Mouse (Mus musculus) embryonic facial prominence, embryonic 15.5 days (tissue): ENCODE measurements around the gene Klk4. TPM values are rescaled to one million over a fixed set of nuclear protein-coding genes. Genes with fewer than 3 reads are reported as not detected.
A peak's percentile ranks its signal among the peaks of the same experiment; 100 is the strongest.

Source experiments
- ATAC-seq: fragments of 200-750 bp; cut with Nextera tagmentation; 2 replicates; pipeline ENCODE4 v1.8.0; 2017; ENCODE audit warnings: low read depth, moderate TSS enrichment; ENCODE audit not compliant: insufficient number of reproducible peaks, low FRiP score, low TSS enrichment
- H3K27ac ChIP-seq: fragments of 300-500 bp; sonication (generic); replicated peaks from 2 replicates; pipeline ENCODE4 v1.5.1; 2015; ENCODE audit warnings: mild to moderate bottlenecking, inconsistent platforms
- H3K27me3 ChIP-seq: fragments of 300-500 bp; sonication (generic); 2 replicates; pipeline ENCODE4 v1.6.1; 2015; ENCODE audit warnings: inconsistent platforms
- H3K36me3 ChIP-seq: fragments of 300-500 bp; sonication (generic); 2 replicates; pipeline ENCODE4 v1.6.1; 2015; ENCODE audit warnings: mild to moderate bottlenecking, inconsistent platforms
- H3K4me1 ChIP-seq: fragments of 300-500 bp; sonication (generic); 2 replicates; pipeline ENCODE4 v1.6.1; 2015; ENCODE audit warnings: inconsistent platforms
- H3K4me2 ChIP-seq: fragments of 300-500 bp; sonication (generic); replicated peaks from 2 replicates; pipeline ENCODE4 v1.6.1; 2015; ENCODE audit warnings: mild to moderate bottlenecking, inconsistent platforms
- H3K4me3 ChIP-seq: fragments of 300-500 bp; sonication (generic); replicated peaks from 2 replicates; pipeline ENCODE4 v1.5.1; 2015; ENCODE audit warnings: mild to moderate bottlenecking, inconsistent platforms
- H3K9ac ChIP-seq: fragments of 300-500 bp; sonication (generic); 2 replicates; pipeline ENCODE4 v1.6.1; 2015; ENCODE audit warnings: inconsistent platforms
- H3K9me3 ChIP-seq: fragments of 300-500 bp; sonication (generic); replicated peaks from 2 replicates; pipeline ENCODE4 v1.6.1; 2016; ENCODE audit warnings: inconsistent platforms
- WGBS: fragments of 180-500 bp; shearing (Covaris S2); methylation state at CpG from one replicate; pipeline ENCODE4 v1.1.7; 2015; 5-methylcytosine and 5-hydroxymethylcytosine counted together
- polyA plus RNA-seq: library from polyadenylated mRNA; unstranded; fragments of >200 nt; fragmentation: Nextera tagmentation; extraction: Ambion mirVana; gene quantifications from 2 replicates; pipeline ENCODE4 v1.2.1, GENCODE M21; 2015

Gene Klk4
- polyA plus RNA-seq, 1 experiment from 2014 or later: 0.21 TPM

DNA sequence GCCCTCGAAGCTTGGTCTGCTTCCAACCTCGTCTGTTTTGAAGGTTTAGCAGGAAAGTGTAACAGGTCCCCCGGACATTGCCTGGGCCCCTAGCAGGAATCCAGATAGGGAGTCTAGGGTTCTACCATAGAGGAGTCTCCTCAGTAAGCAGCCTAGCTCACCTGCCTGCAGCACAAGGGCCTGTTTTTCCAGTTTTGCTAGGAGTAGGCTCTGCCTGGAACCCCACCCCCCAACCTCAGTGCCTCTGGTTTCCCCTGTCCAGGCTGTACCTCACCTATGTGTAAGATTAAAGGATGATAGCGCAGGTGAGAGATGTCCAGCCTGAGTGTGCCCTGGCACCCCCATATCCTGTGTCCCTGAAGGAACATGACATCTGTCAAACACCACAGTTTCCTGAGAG lies 4.5 kb upstream of the Klk4 start:
- 58% methylated on average over 4 of the region's 4 CpGs for WGBS
- H3K4me2 ChIP-seq: no peak overlapping the region
- no peaks in the 10 kb centered on the region for H3K36me3 ChIP-seq
- no peak overlapping the region for H3K9ac ChIP-seq
- H3K9me3 ChIP-seq: no peaks in the 10 kb centered on the region
- no peaks in the 10 kb centered on the region for H3K27me3 ChIP-seq
- peak overlapping the region; percentile 59 for H3K27ac ChIP-seq
- H3K4me1 ChIP-seq: peaks cover 5% of the 10 kb centered on the region
- ATAC-seq: peak; percentile 76
- no peak overlapping the region for H3K4me3 ChIP-seq

DNA sequence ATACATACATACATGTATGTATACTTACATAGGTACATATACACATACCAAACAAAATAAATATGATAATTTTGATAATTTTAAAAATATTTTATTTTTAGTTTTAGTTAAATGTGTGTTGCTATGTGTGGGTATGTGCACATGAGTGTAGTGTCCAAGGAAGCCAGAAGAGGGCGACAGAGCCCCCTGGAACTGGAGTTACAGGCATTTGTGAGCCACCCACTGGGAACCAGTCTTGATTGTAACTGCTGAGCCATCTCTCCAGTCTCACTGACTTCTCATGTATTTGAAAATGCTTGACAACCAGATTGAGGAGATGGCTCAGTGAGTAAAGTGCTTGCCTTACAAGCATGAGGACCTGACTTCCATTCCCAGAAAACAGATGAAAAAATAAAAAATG lies 2.7 kb upstream of the Klk4 start:
- Histone ChIP-seq H3K27ac (no peak overlapping the region), H3K27me3 (no peaks in the 10 kb centered on the region; the same call in 1 of the 2 replicates), H3K9ac (no peak overlapping the region), H3K4me3 (no peak overlapping the region), H3K4me2 (no peak overlapping the region), H3K36me3 (no peaks in the 10 kb centered on the region), H3K4me1 (peaks cover 5% of the 10 kb centered on the region), H3K9me3 (no peaks in the 10 kb centered on the region)
- no peak for ATAC-seq
- 32% methylated on average over 1 of the region's 1 CpGs for WGBS

DNA sequence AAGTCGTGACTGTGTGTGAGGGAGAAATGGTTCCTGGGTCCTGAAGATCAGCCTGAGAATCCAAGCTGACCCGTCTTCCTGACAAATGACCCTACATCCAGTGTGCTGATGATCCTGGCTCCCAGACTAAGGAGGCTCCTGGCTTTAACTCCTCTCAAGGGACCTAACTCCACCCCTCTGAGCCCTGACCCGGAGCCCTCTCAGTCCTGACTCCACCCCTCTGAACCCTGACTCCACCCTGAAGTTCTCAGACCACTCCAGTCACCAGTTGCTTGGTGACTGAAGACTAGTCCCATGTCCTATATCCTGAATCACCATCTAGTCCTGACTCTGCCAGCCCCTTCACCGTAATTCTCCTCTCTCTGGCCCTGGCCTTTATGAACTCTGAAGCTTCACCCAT lies 1.4 kb downstream of the Klk4 start:
- H3K9me3 ChIP-seq: no peaks in the 10 kb centered on the region
- no peak for ATAC-seq
- no peak overlapping the region for H3K4me3 ChIP-seq
- no peaks in the 10 kb centered on the region for H3K36me3 ChIP-seq
- no peak overlapping the region for H3K27ac ChIP-seq
- peaks cover 5% of the 10 kb centered on the region for H3K4me1 ChIP-seq
- WGBS: 23% methylated on average over 4 of the region's 4 CpGs
- no peak overlapping the region for H3K9ac ChIP-seq
- no peaks in the 10 kb centered on the region; the same call in 1 of the 2 replicates for H3K27me3 ChIP-seq
- no peak overlapping the region for H3K4me2 ChIP-seq

DNA sequence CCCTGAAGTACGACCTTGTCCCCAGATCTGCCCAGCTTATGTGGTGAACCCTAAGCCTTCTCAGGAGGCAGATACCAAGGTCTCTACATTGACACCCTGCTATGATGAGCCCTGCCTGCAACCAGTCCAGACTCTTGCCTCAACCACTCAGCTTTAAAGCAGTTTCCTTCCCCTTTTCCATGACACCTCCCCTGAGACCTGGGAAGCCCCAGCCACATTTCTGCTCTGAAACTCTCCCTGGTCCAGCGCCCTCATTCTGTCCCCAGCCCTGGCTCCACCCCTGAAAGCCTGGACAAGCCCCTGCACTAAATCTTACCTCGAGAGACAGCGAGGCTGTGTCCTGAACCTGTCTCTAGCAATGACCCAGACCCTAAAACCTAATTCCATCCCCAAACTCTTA lies 1.9 kb downstream of the Klk4 start:
- Histone ChIP-seq H3K27me3 (no peaks in the 10 kb centered on the region; the same call in 1 of the 2 replicates), H3K4me3 (no peak overlapping the region), H3K4me2 (no peak overlapping the region), H3K4me1 (peaks cover 5% of the 10 kb centered on the region), H3K9me3 (no peaks in the 10 kb centered on the region), H3K9ac (no peak overlapping the region), H3K27ac (no peak overlapping the region), H3K36me3 (no peaks in the 10 kb centered on the region)
- WGBS: 30% methylated on average over 4 of the region's 4 CpGs
- ATAC-seq: no peak

DNA sequence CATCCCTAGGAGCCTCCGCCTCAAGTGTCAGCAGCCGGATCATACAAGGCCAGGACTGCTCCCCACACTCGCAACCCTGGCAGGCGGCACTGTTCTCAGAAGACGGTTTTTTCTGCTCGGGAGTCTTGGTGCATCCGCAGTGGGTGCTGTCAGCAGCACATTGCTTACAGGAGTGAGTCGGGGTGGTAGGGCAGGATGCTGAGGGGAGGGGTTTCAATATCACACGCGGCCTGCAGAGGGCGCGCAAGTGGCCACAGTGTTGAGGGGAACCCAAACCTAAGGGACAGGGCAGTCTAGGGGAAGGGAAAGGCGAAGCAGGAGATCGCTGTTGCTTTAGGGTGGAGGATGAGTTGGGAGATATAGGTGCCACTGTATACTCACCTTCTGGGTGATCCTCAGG lies 2.6 kb downstream of the Klk4 start:
- Histone ChIP-seq H3K27ac (no peak overlapping the region), H3K4me1 (peaks cover 5% of the 10 kb centered on the region), H3K36me3 (no peaks in the 10 kb centered on the region), H3K9me3 (no peaks in the 10 kb centered on the region), H3K4me2 (0 out of 2 replicates have a peak overlapping the region, but pooled peaks have one; percentile 6), H3K27me3 (no peaks in the 10 kb centered on the region; the same call in 1 of the 2 replicates), H3K9ac (no peak overlapping the region), H3K4me3 (no peak overlapping the region)
- no peak for ATAC-seq
- 8% methylated on average over 14 of the region's 14 CpGs for WGBS

DNA sequence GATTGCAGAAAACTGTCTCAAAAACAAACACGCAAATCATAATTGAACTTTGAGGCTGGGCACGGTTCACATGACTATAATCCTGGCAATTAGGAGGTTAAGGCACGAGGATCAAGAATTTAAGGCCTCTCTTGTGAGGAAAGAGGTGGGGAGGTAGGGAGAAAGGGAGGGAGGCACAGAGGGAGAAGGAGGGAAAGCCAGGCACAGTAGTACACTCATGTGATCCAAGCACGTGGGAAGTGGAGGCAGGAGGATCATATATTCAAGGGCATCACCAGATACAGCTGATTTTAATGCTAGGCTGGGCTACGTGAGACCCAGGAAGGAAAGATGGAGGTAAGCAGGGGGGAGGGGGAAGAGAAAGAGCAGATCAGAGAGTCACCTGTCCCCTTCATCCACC lies 10.4 kb downstream of the Klk4 start:
- no peak for ATAC-seq
- WGBS: 49% methylated on average over 5 of the region's 5 CpGs
- no peaks in the 10 kb centered on the region for H3K9me3 ChIP-seq

DNA sequence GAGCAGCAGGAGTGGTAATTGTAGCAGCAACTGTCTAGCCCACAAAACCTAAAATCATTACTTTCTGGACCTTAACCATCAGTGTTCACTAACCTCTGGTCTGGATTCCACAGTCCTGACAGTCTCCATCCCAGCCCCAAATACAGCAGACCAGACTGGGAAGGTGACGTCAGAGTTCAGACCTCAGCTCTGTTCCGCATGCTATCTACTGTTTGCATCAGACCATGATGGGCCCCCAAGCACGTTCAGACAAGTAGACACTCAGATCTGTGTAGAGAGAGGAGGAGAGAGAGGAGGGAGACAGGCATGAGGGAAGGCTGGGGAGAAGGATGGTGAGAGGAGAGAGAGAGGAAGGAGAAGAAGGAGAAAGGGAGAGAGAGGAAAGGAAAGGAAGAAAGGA lies 10.8 kb downstream of the Klk4 start:
- Histone ChIP-seq H3K9ac (no peak overlapping the region), H3K4me3 (no peak overlapping the region), H3K27ac (no peak overlapping the region), H3K9me3 (no peaks in the 10 kb centered on the region), H3K4me2 (no peak overlapping the region), H3K4me1 (no peaks in the 10 kb centered on the region), H3K36me3 (no peaks in the 10 kb centered on the region), H3K27me3 (no peaks in the 10 kb centered on the region)
- WGBS: 46% methylated on average over 3 of the region's 3 CpGs
- ATAC-seq: no peak

More for the DNA sequence above, 10.4 kb downstream of the Klk4 start:
- H3K4me2 ChIP-seq: no peak overlapping the region
- no peak overlapping the region for H3K27ac ChIP-seq
- H3K4me3 ChIP-seq: no peak overlapping the region
- H3K36me3 ChIP-seq: no peaks in the 10 kb centered on the region
- H3K4me1 ChIP-seq: no peaks in the 10 kb centered on the region
- H3K9ac ChIP-seq: no peak overlapping the region
- H3K27me3 ChIP-seq: no peaks in the 10 kb centered on the region

DNA sequence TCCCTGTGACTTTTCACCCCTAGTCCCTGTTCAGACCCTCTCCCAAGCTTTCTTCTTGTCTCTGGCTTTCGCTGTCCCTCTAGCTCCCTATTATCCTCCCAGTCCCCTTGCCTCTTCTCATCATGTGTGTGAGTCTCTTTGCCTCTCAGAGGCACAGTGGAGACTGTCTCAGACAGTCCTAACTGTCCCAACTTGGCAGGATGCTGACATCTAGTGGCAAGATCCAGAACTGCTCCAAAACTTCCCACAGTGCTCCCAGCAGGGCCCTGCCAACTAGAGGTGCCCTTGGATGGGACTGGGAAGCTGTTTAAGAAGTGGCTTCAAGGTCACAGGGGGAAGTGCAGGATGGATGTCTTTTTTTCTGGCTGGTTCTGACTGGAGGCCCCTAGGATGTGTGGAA lies 13.9 kb downstream of the Klk4 start:
- Histone ChIP-seq H3K4me1 (no peaks in the 10 kb centered on the region), H3K4me2 (no peak overlapping the region), H3K4me3 (no peak overlapping the region), H3K27me3 (no peaks in the 10 kb centered on the region), H3K36me3 (no peaks in the 10 kb centered on the region), H3K27ac (no peak overlapping the region), H3K9me3 (no peaks in the 10 kb centered on the region), H3K9ac (no peak overlapping the region)
- WGBS: 4% methylated on average over 1 of the region's 1 CpGs
- ATAC-seq: peak; percentile 79

DNA sequence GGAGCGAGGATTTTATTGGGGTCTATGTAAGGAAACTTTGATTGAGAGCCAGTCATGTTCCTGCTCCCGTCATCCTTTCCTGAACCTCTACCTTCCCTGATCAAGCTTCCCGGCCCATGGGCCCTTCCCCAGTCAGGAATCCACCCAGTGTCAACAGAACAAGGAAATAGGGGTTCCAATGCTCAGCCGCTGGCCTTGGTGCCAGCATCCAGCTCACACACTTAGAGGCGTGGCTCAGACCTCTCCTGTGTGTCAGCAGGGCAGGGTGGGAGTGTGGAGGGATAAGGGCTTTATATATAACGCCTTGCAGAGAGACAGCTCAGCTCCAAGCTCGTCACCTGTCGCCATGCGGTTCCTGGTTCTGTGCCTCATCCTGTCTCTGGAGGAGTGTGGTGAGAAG lies 33.9 kb downstream of the Klk4 start:
- no peaks in the 10 kb centered on the region for H3K4me1 ChIP-seq
- H3K9ac ChIP-seq: no peak overlapping the region
- no peak overlapping the region for H3K27ac ChIP-seq
- H3K27me3 ChIP-seq: no peaks in the 10 kb centered on the region
- no peaks in the 10 kb centered on the region for H3K9me3 ChIP-seq
- no peaks in the 10 kb centered on the region for H3K36me3 ChIP-seq
- WGBS: 59% methylated on average over 9 of the region's 9 CpGs
- ATAC-seq: no peak
- H3K4me3 ChIP-seq: no peak overlapping the region
- H3K4me2 ChIP-seq: no peak overlapping the region

DNA sequence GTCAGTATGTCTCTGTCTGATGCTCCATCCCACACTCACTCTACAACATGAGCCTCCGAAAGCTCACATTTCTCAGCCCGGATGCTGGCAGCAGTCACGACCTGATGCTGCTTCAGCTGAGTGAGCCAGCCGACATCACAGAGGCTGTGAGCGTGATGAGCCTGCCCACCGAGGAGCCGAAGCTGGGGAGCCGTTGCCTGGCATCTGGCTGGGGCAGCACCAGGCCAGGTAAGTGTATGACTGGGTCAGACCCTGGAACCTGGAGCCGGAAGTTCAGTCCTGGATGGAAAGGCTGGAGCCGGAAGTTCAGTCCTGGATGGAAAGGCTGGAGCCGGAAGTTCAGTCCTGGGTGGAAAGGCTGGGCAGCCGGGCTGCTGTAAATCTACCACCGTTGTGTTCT lies 37.5 kb downstream of the Klk4 start:
- WGBS: 82% methylated on average over 13 of the region's 13 CpGs
- no peak for ATAC-seq

DNA sequence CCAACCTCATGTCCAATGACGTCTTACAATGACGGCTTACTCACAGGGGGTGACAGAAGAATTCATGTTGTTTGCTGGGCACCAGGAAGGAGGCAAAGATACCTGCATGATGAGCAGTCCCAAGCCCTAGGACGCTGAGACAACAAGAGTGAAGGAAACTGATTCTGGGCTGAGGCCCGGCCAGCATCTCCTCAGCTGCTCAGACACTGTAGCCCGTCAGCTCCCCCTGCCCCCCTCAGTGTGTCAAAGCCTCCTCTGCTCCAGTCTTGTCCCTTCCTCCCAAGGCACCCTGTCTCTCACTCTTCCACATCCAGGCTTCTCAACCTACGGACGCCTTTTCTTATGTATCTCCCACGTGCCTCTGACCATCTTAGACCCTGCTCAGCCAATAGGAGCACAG lies 37.9 kb downstream of the Klk4 start:
- H3K4me3 ChIP-seq: no peak overlapping the region
- WGBS: 70% methylated on average over 8 of the region's 8 CpGs

More for the DNA sequence above, 37.5 kb downstream of the Klk4 start:
- no peaks in the 10 kb centered on the region for H3K27me3 ChIP-seq
- H3K9me3 ChIP-seq: no peaks in the 10 kb centered on the region
- no peak overlapping the region for H3K27ac ChIP-seq
- H3K4me2 ChIP-seq: no peak overlapping the region
- H3K4me3 ChIP-seq: no peak overlapping the region
- no peaks in the 10 kb centered on the region for H3K36me3 ChIP-seq
- no peak overlapping the region for H3K9ac ChIP-seq
- no peaks in the 10 kb centered on the region for H3K4me1 ChIP-seq

DNA sequence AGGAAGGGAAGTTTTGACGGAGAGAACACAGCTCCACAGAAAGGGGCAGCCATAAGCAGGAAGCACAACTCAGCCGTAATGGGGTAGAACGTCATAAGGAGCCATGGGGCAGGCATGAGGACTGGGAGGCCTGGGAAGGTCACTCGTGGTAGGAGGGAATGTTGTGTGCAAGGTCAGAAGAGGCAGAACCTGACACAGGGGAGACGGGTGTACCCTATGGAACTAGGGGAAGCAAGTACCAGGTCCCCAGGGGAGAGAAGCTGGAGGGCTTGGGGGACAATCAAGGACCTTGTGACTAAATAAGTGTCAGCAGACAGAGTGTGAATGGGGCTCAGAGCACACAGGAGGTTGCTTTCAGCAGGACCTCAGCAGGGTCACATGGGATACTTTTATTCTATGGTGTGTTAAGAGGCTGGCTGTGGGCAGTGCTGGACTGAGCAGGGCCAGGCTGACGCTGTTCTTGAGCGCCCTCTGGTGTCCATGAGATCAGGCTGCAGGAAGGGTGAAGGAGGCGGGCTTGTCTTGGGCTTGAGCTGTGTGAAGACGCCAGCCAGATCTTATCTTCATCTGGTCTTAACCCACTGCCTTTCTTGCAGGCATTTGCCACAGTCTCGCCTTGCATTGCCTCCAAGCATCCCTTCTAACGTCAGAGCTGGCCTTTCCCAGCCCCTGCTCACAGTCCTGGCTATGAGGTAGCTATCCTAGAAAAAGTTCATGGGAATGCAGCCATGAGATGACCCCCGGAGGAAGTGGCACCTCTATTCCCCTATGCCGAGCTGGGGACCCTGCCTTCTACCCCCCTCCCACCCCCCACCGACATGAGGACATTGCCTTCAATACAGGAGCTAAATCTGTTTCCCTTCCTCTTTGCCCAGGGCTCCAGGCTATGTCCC lies 38.8 kb downstream of the Klk4 start:
- 27% methylated on average over 14 of the region's 14 CpGs for WGBS
- no peak for ATAC-seq
- H3K27me3 ChIP-seq: no peaks in the 10 kb centered on the region

More for the DNA sequence above, 37.9 kb downstream of the Klk4 start:
- Histone ChIP-seq H3K9ac (no peak overlapping the region), H3K4me2 (no peak overlapping the region), H3K4me1 (no peaks in the 10 kb centered on the region), H3K27me3 (no peaks in the 10 kb centered on the region), H3K9me3 (no peaks in the 10 kb centered on the region), H3K27ac (no peak overlapping the region), H3K36me3 (no peaks in the 10 kb centered on the region)
- ATAC-seq: no peak

More for the DNA sequence above, 38.8 kb downstream of the Klk4 start:
- Histone ChIP-seq H3K27ac (no peak overlapping the region), H3K9ac (no peak overlapping the region), H3K4me2 (no peak overlapping the region), H3K4me1 (no peaks in the 10 kb centered on the region), H3K9me3 (no peaks in the 10 kb centered on the region), H3K36me3 (no peaks in the 10 kb centered on the region), H3K4me3 (no peak overlapping the region)
